Mouse (Mus musculus): ENCODE measurements at regions not wholly inside any gene's neighbourhood (a gene's known extent, or its start where the extent isn't known, plus 50 kb on each side); places are given as distances from the start of the nearest gene placed in this dataset.

DNA sequence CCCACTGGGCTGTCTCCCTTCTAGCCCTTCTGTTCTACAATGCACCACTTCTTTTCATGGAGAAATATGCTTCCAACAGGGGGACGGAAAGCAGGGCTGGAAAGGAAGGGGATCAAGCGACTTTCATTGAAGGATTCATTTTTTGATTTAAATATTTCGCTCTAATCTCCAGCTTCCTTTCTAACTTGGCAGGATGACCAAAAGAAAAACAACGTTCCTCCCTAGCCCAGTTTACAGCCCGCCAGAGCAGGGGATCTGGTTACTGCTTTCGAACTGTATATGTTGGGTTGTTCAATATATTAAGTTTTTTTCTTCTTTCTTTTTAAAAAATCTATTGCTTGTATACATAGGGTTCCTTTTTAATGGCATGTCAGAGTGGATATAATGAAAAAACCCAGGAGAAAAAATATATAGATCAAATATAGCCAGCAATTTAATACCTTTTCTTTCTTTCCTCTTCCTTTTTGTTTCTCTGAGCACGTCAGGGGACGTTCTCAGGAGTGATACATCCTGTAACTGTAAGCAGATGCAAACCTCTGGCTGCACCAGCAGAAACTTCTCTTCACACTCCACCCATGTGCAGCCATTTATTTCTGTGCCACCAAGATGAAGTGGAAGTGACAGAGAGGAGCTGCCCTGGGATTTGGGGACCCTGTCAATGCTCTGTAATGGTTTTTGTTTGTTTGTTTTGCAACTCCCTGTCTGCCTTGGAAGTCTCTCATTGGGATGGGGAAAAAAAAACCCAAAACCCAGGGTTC, 406.7 kb downstream of the Ccdc171 start:
- Histone ChIP-seq H3K27me3 (replicated peaks; ENCODE audit: control insufficient read depth, insufficient read depth, low read length) (no peaks in the 10 kb centered on the region), H3K4me3 (ENCODE audit: low read depth, low read length) (no peak overlapping the region), H3K9me3 (ENCODE audit: control insufficient read depth) (no peaks in the 10 kb centered on the region), H3K9ac (ENCODE audit: low read depth, low read length) (no peak overlapping the region), H3K36me3 (ENCODE audit: control insufficient read depth, insufficient read depth) (no peaks in the 10 kb centered on the region), H3K27ac (ENCODE audit: low read depth, low read length) (no peak overlapping the region), H3K4me2 (replicated peaks; ENCODE audit: low read depth) (no peak overlapping the region), H3K4me1 (replicated peaks; ENCODE audit: control insufficient read depth, insufficient read depth, low read length) (no peaks in the 10 kb centered on the region)
- no peak for TF ChIP-seq CTCF (IDR thresholded peaks at IDR 0.05; ENCODE audit: low read depth)
- no peak for ATAC-seq
- 54% methylated on average over 8 of the region's 8 CpGs for WGBS

DNA sequence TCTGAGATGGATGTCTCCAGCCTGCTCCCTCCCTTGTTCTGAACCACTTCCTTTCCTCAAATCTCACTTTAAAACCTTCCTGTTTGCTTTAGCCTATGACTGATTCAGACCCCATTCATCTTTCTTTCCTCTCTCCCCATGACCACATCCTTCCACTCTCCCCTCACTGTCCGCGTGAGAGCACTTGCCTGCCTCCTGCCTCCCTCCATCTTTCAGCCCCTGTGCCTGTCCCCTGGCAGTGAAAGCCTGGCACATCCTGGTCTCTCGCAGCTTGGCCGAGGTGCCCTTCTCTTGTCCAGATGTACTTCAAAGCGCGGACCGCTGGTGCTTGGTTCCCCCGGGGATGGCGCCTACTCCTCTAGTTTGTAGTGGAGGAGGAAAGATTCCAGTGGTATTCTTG, 416.3 kb downstream of the Ccdc171 start:
- Histone ChIP-seq H3K4me3 (ENCODE audit: low read depth, low read length) (no peak overlapping the region), H3K4me2 (replicated peaks; ENCODE audit: low read depth) (no peak overlapping the region), H3K9me3 (ENCODE audit: control insufficient read depth) (no peaks in the 10 kb centered on the region), H3K36me3 (ENCODE audit: control insufficient read depth, insufficient read depth) (no peaks in the 10 kb centered on the region), H3K27ac (ENCODE audit: low read depth, low read length) (no peak overlapping the region), H3K27me3 (replicated peaks; ENCODE audit: control insufficient read depth, insufficient read depth, low read length) (no peaks in the 10 kb centered on the region), H3K9ac (ENCODE audit: low read depth, low read length) (no peak overlapping the region), H3K4me1 (replicated peaks; ENCODE audit: control insufficient read depth, insufficient read depth, low read length) (no peaks in the 10 kb centered on the region)
- no peak for TF ChIP-seq CTCF (IDR thresholded peaks at IDR 0.05; ENCODE audit: low read depth)
- WGBS = 74% methylated on average over 9 of the region's 9 CpGs
- no peak for ATAC-seq

- no peak overlapping the region for H3K9ac ChIP-seq (ENCODE audit: low read depth, low read length)
- 94% methylated on average over 2 of the region's 2 CpGs for WGBS
- H3K27me3 ChIP-seq (replicated peaks; ENCODE audit: control insufficient read depth, insufficient read depth, low read length) = no peaks in the 10 kb centered on the region
- no peak overlapping the region for H3K27ac ChIP-seq (ENCODE audit: low read depth, low read length)
- no peaks in the 10 kb centered on the region for H3K4me1 ChIP-seq (replicated peaks; ENCODE audit: control insufficient read depth, insufficient read depth, low read length)
- no peak for ATAC-seq
- no peak overlapping the region for H3K4me2 ChIP-seq (replicated peaks; ENCODE audit: low read depth)
- no peak for TF ChIP-seq CTCF (IDR thresholded peaks at IDR 0.05; ENCODE audit: low read depth)
- no peak overlapping the region for H3K4me3 ChIP-seq (ENCODE audit: low read depth, low read length)
- no peaks in the 10 kb centered on the region for H3K9me3 ChIP-seq (ENCODE audit: control insufficient read depth)
- no peaks in the 10 kb centered on the region for H3K36me3 ChIP-seq (ENCODE audit: control insufficient read depth, insufficient read depth)
Observed at GRCm38 (mm10) chr4:83949612-83950011, 424.3 kb downstream of the Ccdc171 start.

- H3K9ac ChIP-seq (ENCODE audit: low read depth, low read length) = no peak overlapping the region
- 85% methylated on average over 10 of the region's 10 CpGs for WGBS
- no peak for ATAC-seq
Observed at GRCm38 (mm10) chr4:83950809-83951409, 425.6 kb downstream of the Ccdc171 start.

DNA sequence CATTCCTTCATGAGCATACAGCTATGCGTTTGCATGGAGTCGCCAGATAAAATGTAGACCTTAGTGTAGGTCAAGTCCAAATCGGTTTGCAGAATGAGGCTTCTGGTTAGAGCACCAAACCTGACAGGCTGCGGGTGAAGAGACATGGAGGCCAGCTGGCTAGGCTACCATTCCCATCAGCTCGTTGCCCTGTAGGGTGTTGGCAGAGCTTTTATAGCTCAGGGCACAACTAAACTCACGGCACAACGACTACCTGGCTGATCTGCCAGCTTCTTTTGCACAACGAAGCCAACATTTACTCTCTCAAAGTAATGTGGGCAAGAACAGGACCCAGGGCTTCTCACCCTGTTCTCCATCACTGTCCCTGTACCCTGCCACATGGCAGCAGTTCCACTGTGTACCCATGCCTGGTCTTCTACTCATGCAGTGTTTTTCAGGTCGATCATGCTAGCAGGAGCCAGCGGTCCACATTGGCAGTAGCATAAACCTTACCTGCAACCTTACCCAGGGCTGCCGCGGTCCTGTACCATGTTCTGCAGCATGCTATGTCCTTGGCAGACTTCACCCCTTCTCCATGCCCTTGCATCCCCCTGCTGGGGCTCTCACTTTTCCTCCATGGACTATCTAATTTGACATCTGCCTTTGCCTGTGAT, 431.0 kb downstream of the Ccdc171 start:
- TF ChIP-seq CTCF (IDR thresholded peaks at IDR 0.05; ENCODE audit: low read depth) = no peak
- H3K27ac ChIP-seq (ENCODE audit: low read depth, low read length) = no peak overlapping the region
- H3K4me1 ChIP-seq (replicated peaks; ENCODE audit: control insufficient read depth, insufficient read depth, low read length) = no peaks in the 10 kb centered on the region
- H3K36me3 ChIP-seq (ENCODE audit: control insufficient read depth, insufficient read depth) = no peaks in the 10 kb centered on the region
- H3K27me3 ChIP-seq (replicated peaks; ENCODE audit: control insufficient read depth, insufficient read depth, low read length) = no peaks in the 10 kb centered on the region
- H3K9ac ChIP-seq (ENCODE audit: low read depth, low read length) = no peak overlapping the region
- WGBS = 89% methylated on average over 12 of the region's 12 CpGs
- no peak overlapping the region for H3K4me3 ChIP-seq (ENCODE audit: low read depth, low read length)
- H3K9me3 ChIP-seq (ENCODE audit: control insufficient read depth) = no peaks in the 10 kb centered on the region
- H3K4me2 ChIP-seq (replicated peaks; ENCODE audit: low read depth) = no peak overlapping the region
- ATAC-seq = no peak

More at GRCm38 (mm10) chr4:83950809-83951409, 425.6 kb downstream of the Ccdc171 start:
- Histone ChIP-seq H3K4me2 (replicated peaks; ENCODE audit: low read depth) (no peak overlapping the region), H3K27ac (ENCODE audit: low read depth, low read length) (no peak overlapping the region), H3K4me1 (replicated peaks; ENCODE audit: control insufficient read depth, insufficient read depth, low read length) (no peaks in the 10 kb centered on the region), H3K9me3 (ENCODE audit: control insufficient read depth) (no peaks in the 10 kb centered on the region), H3K36me3 (ENCODE audit: control insufficient read depth, insufficient read depth) (no peaks in the 10 kb centered on the region), H3K4me3 (ENCODE audit: low read depth, low read length) (no peak overlapping the region), H3K27me3 (replicated peaks; ENCODE audit: control insufficient read depth, insufficient read depth, low read length) (no peaks in the 10 kb centered on the region)
- TF ChIP-seq CTCF (IDR thresholded peaks at IDR 0.05; ENCODE audit: low read depth) = no peak

GRCm38 (mm10) chr4:83957217-83957692, 431.9 kb downstream of the Ccdc171 start:
- Histone ChIP-seq H3K9me3 (ENCODE audit: control insufficient read depth) (no peaks in the 10 kb centered on the region), H3K4me2 (replicated peaks; ENCODE audit: low read depth) (no peak overlapping the region), H3K27me3 (replicated peaks; ENCODE audit: control insufficient read depth, insufficient read depth, low read length) (no peaks in the 10 kb centered on the region), H3K9ac (ENCODE audit: low read depth, low read length) (no peak overlapping the region), H3K4me3 (ENCODE audit: low read depth, low read length) (no peak overlapping the region), H3K36me3 (ENCODE audit: control insufficient read depth, insufficient read depth) (no peaks in the 10 kb centered on the region), H3K4me1 (replicated peaks; ENCODE audit: control insufficient read depth, insufficient read depth, low read length) (no peaks in the 10 kb centered on the region), H3K27ac (ENCODE audit: low read depth, low read length) (no peak overlapping the region)
- no peak for TF ChIP-seq CTCF (IDR thresholded peaks at IDR 0.05; ENCODE audit: low read depth)
- ATAC-seq = no peak
- WGBS = 72% methylated on average over 5 of the region's 5 CpGs

Data from intestine, postnatal 0 days (tissue).